Comparison of ENCODE assay signal across 8 mouse cellular contexts in the genomic region with DNA sequence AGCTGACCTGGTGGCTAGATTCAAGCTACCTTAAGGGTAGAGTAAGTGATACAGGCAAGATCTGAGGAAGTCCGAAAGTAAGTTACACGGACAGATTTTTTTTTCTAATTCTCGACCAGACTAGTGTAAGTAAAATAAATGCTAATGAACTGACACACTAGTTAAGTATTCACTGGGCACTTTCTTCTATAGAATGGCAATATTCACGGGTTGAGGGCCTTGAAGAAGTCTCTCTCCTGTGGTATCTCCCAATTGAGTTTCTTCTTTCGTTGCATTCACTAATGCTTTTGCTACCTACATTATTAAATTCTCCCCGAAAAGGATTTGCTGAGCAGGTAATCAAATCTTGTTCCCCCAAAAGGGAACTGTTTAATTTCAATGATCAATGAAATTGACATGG. TPM values are rescaled to one million over a fixed set of nuclear protein-coding genes. Genes with fewer than 3 reads are reported as not detected.
DNase-seq lines count a peak whose midpoint lies in the region; ATAC-seq and TF ChIP-seq lines count a peak whose summit lies in the region.

No protein-coding gene starts in this region.

- no peak for DNase-seq in kidney, postnatal 0 days (ENCODE audit: low spot score)
- DNase-seq in kidney, postnatal 36 days = no peak
- no peak for DNase-seq in midbrain, postnatal 0 days (ENCODE audit: low spot score)
- DNase-seq in cerebellum, adult 11-12 months = no peak
- DNase-seq in right cerebral cortex, adult 18-20 months = no peak
- no peak for DNase-seq in adrenal gland, postnatal 4 days (ENCODE audit: low spot score in 2 of 2)

- 17% methylated on average over 6 of the region's 6 CpGs for WGBS in kidney, postnatal 0 days
- 18% methylated on average over 6 of the region's 6 CpGs for WGBS in hindbrain, embryonic 16.5 days
- 20% methylated on average over 6 of the region's 6 CpGs for WGBS in midbrain, postnatal 0 days

- H3K4me3 ChIP-seq in kidney, postnatal 0 days (replicated peaks; ENCODE audit: low read depth, low read length) = peak overlapping the region; percentile 71
- peak overlapping the region; percentile 54 for H3K4me3 ChIP-seq in brown adipose tissue, adult 24 weeks (ENCODE audit: insufficient read depth, low read depth, low read length)
- H3K4me3 ChIP-seq in hindbrain, embryonic 16.5 days (ENCODE audit: low read length) = peak overlapping the region; percentile 72
- H3K4me3 ChIP-seq in midbrain, postnatal 0 days (ENCODE audit: low read depth, low read length) = peak overlapping the region; percentile 90

- no peaks in the 10 kb centered on the region for H3K9me3 ChIP-seq in kidney, postnatal 0 days (replicated peaks; ENCODE audit: low read length)
- no peaks in the 10 kb centered on the region for H3K9me3 ChIP-seq in hindbrain, embryonic 16.5 days (ENCODE audit: control insufficient read depth, low read length)
- no peaks in the 10 kb centered on the region for H3K9me3 ChIP-seq in midbrain, postnatal 0 days (ENCODE audit: low read length)

- H3K4me2 ChIP-seq in kidney, postnatal 0 days (ENCODE audit: low read length) = peak overlapping the region; percentile 55
- peak overlapping the region; percentile 60 for H3K4me2 ChIP-seq in hindbrain, embryonic 16.5 days (ENCODE audit: low read length)
- peak overlapping the region; percentile 56 for H3K4me2 ChIP-seq in midbrain, postnatal 0 days (ENCODE audit: low read depth, low read length, poor library complexity, severe bottlenecking)

- ATAC-seq in kidney, postnatal 0 days (replicated peaks; ENCODE audit: low FRiP score, low read depth) = no peak
- no peak for ATAC-seq in hindbrain, embryonic 16.5 days
- ATAC-seq in midbrain, postnatal 0 days (ENCODE audit: low FRiP score) = no peak

- TF ChIP-seq CTCF in kidney, postnatal 0 days (IDR thresholded peaks at IDR 0.05; ENCODE audit: low read depth) = no peak
- no peak for TF ChIP-seq CTCF in midbrain, postnatal 0 days (IDR thresholded peaks at IDR 0.05)

- no peak overlapping the region for H3K27ac ChIP-seq in kidney, postnatal 0 days
- H3K27ac ChIP-seq in brown adipose tissue, adult 24 weeks (replicated peaks; ENCODE audit: low read depth, low read length) = peak overlapping the region; percentile 42; the same call in 1 of the 2 replicates
- no peak overlapping the region for H3K27ac ChIP-seq in hindbrain, embryonic 16.5 days (ENCODE audit: low read depth, low read length)
- H3K27ac ChIP-seq in midbrain, postnatal 0 days (ENCODE audit: low read depth, low read length) = peak overlapping the region; percentile 58

- H3K27me3 ChIP-seq in kidney, postnatal 0 days (ENCODE audit: insufficient read depth, low read length) = no peaks in the 10 kb centered on the region
- no peaks in the 10 kb centered on the region for H3K27me3 ChIP-seq in hindbrain, embryonic 16.5 days (replicated peaks; ENCODE audit: control insufficient read depth, insufficient read depth, low read length)
- H3K27me3 ChIP-seq in midbrain, postnatal 0 days (ENCODE audit: insufficient read depth, low read length) = no peaks in the 10 kb centered on the region

- H3K9ac ChIP-seq in kidney, postnatal 0 days (ENCODE audit: low read depth, low read length) = peak overlapping the region; percentile 39; the same call in 1 of the 2 replicates
- H3K9ac ChIP-seq in hindbrain, embryonic 16.5 days (ENCODE audit: low read depth, low read length) = peak overlapping the region; percentile 92; the same call in 1 of the 2 replicates
- no peak overlapping the region for H3K9ac ChIP-seq in midbrain, postnatal 0 days (replicated peaks; ENCODE audit: low read length, poor library complexity, severe bottlenecking)

- H3K4me1 ChIP-seq in kidney, postnatal 0 days (replicated peaks; ENCODE audit: insufficient read depth, low read length) = peaks cover 27% of the 10 kb centered on the region
- H3K4me1 ChIP-seq in brown adipose tissue, adult 24 weeks (ENCODE audit: control insufficient read depth, insufficient read depth, insufficient read length, low read length) = peaks cover 3% of the 10 kb centered on the region
- peaks cover 17% of the 10 kb centered on the region for H3K4me1 ChIP-seq in hindbrain, embryonic 16.5 days (ENCODE audit: control insufficient read depth, insufficient read depth, low read depth, low read length)
- H3K4me1 ChIP-seq in midbrain, postnatal 0 days (ENCODE audit: insufficient read depth, low read length) = peaks cover 3% of the 10 kb centered on the region; the same call in 1 of the 2 replicates

- no peaks in the 10 kb centered on the region for H3K36me3 ChIP-seq in kidney, postnatal 0 days (ENCODE audit: insufficient read depth, low read length)
- H3K36me3 ChIP-seq in hindbrain, embryonic 16.5 days (ENCODE audit: control insufficient read depth, insufficient read depth, low read length) = no peaks in the 10 kb centered on the region
- no peaks in the 10 kb centered on the region for H3K36me3 ChIP-seq in midbrain, postnatal 0 days (ENCODE audit: insufficient read depth, low read length)

RNA-seq across cellular contexts. Expression of a gene that starts 0.7 kb away (rescaled TPM):
- polyA plus RNA-seq in kidney, postnatal 0 days (2015; fragmentation: Nextera tagmentation; extraction: Ambion mirVana) = 29.5 and 31.6 TPM in 2 replicates
- 15.9 and 42.5 TPM in 2 replicates for polyA plus RNA-seq in brown adipose tissue, adult 24 weeks (2012; ENCODE audit: insufficient read depth, insufficient read length, missing spikeins)
- polyA plus RNA-seq in hindbrain, embryonic 16.5 days (2015; fragmentation: Nextera tagmentation; extraction: Ambion mirVana) = 25.3 and 27.9 TPM in 2 replicates
- total RNA-seq in midbrain, postnatal 0 days (2014; rRNA removed) = 47.0 and 56.7 TPM in 2 replicates
- polyA plus RNA-seq in midbrain, postnatal 0 days (2015; fragmentation: Nextera tagmentation; extraction: Ambion mirVana) = 18.3 and 19.6 TPM in 2 replicates
- 10 to 100 TPM; 49.9 to 60.4 TPM for total RNA-seq in adrenal gland, postnatal 4 days (2021)

RNA-seq across cellular contexts. Expression of a gene that starts 25.6 kb away (rescaled TPM):
- 4.5 and 4.7 TPM in 2 replicates for polyA plus RNA-seq in kidney, postnatal 0 days (2015; fragmentation: Nextera tagmentation; extraction: Ambion mirVana)
- polyA plus RNA-seq in brown adipose tissue, adult 24 weeks (2012; ENCODE audit: insufficient read depth, insufficient read length, missing spikeins) = 5.4 and 8.6 TPM in 2 replicates
- polyA plus RNA-seq in hindbrain, embryonic 16.5 days (2015; fragmentation: Nextera tagmentation; extraction: Ambion mirVana) = 7.0 TPM in 2 replicates
- 27.0 and 31.5 TPM in 2 replicates for total RNA-seq in midbrain, postnatal 0 days (2014; rRNA removed)
- 5.5 and 6.6 TPM in 2 replicates for polyA plus RNA-seq in midbrain, postnatal 0 days (2015; fragmentation: Nextera tagmentation; extraction: Ambion mirVana)
- 10 to 100 TPM; 32.8 to 35.0 TPM for total RNA-seq in adrenal gland, postnatal 4 days (2021)

Comparison
In these comparisons a context has a peak if more than half of its experiments do, and no peak if none do; other contexts are left out.
1. H3K27ac ChIP-seq: peak in brown adipose tissue, adult 24 weeks (single experiment) and midbrain, postnatal 0 days (single experiment); none in kidney, postnatal 0 days (single experiment) and hindbrain, embryonic 16.5 days (single experiment).
2. Peak in every context shown above with its lines, with median percentiles within 50 percentile points of each other: H3K4me2 ChIP-seq and H3K4me3 ChIP-seq.